Mouse (Mus musculus) A20 (cell line): Measurements from ENCODE around the gene Setd5.

Experiments used
- DNase-seq: peaks from one replicate; pipeline ENCODE4 v3.0.0-alpha.2; 2011; ENCODE audit warnings: low read depth, low spot score

The Setd5 gene

GRCm38 (mm10) chr6:113054552-113055107 lies 22.5 kb upstream of the Setd5 start:
- no peak for DNase-seq

- DNase-seq, result no peak
Measured at GRCm38 (mm10) chr6:113060892-113061563, 16.1 kb upstream of the Setd5 start.

GRCm38 (mm10) chr6:113062253-113062652 lies 14.9 kb upstream of the Setd5 start:
- no peak for DNase-seq

DNA sequence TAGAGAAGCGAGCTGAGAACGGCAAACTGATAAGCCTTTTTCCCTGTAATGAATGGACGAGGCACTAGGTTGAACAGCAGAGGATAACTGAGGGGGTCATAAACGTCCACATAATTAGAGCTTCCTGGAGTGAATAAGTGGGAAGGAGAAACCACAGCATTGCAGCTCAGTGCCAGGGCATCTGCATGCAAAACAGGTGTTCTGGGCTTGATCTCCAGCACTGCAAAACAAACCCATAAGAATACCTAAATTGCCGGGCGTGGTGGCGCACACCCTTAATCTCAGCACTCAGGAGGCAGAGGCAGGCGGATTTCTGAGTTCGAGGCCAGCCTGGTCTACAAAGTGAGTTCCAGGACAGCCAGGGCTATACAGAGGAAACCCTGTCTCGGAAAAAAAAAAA lies 13.8 kb upstream of the Setd5 start:
- no peak for DNase-seq

DNA sequence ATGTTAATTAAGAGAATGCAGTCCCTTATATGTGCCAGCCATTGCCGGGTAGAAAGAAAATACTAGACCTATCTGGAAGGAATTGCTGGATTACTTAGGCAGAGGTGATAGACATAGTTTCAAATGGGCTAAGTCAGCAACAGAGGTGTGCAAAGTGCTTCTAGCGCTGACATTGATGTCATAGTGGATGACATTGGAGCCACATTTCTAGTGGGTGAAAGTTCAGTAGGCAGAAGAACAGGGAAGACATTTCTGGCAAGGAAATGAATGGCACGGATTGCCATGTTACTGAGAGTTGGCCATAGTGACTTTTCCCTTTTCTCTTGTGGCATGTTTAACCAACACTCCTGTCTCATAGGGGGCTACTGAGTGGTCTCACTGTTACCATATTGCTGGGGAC lies 12.0 kb upstream of the Setd5 start:
- no peak for DNase-seq

- no peak for DNase-seq
Measured at GRCm38 (mm10) chr6:113069154-113069553, 8.0 kb upstream of the Setd5 start.

DNA sequence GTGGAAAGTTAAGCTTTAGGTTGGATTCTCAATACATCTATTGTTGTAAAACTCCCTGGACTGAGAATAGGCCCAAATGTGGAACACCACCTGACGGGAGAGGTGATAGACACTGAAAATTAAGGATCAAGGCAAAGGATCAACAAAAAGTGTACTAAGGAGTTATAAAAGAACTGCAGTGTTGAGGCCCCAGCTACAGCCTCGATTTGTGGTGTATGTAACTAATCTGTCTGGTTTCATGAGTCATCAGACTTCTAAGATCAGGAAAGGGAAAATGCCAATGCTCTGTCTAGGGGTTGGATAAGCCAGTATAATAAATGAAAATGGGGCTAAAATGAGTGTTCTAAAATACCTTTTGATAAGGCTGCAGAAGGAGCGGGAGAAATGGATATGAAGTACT lies 1.9 kb upstream of the Setd5 start:
- DNase-seq, result no peak

DNA sequence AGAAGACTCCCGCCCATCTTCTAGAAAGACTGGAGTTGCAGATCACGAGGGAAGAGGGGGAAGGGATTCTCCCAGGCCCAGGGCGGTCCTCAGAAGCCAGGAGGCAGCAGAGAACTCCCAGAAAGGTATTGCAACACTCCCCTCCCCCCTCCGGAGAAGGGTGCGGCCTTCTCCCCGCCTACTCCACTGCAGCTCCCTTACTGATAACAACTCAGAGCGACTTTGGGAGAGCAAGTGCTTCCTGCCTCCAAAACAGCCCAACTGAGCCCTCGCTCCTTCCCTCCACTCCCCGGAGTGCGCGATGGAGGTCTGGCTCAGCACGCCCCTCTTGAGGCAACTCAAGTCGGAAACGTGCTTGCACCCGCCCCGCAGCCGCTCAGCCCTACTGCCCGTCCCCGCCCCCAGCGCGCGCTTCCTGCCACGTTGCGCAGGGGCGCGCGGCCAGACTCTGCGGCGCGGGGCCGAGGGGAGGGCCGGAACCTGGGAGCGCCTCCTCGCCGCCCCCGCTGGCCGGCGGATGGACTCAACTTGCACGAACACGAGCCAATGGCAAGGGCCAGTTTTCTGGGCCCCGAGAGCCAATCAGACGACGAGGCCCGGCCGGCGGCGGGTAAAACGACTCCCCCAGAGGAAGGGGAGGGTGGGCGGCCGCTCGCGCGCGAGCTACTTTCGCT lies 1.0 kb upstream of the Setd5 start:
- peak; percentile 98 for DNase-seq

GRCm38 (mm10) chr6:113077569-113078030 lies 435 bp downstream of the Setd5 start:
- DNase-seq, result no peak

GRCm38 (mm10) chr6:113078031-113078721 lies 1.0 kb downstream of the Setd5 start:
- DNase-seq, result peak; percentile 57

DNA sequence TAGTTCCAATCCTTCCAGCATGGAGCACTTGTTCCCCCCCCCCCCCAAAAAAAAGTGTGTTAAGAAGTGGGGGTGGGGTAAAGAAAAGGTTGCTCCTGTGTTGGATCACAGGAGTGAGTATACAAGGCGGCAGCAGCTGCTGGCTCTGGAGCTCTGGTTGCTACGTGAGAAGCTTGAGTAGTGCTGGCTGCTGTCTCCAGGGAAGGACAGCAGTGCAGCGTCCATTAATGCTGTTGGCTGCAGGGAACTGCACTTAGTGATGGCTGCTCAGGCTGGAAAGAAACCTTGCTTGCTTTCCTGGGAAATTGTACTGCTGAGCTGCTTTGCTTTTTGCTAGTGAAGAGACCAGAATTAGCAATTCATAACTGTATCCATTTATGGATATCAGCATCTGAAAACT lies 2.3 kb downstream of the Setd5 start:
- peak; percentile 39 for DNase-seq

DNA sequence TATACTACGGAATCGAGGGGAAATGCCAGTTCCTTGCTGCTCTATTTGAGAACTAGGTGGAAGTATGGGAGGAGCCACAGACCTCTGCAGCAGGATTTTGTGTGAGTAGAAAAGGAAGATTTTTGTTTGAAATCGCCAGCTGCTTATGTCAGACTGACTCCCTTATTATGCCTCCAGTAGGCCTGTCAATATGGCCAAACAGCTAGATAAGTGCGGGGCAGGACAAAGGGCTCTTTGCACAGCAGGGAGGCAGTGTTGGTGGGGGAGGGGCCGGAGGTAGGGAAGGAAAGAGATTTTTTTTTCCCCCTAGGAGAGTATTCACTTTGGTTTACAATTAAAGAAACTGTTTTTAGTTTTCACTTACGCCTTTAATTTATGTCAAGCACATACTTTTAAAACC lies 5.1 kb downstream of the Setd5 start:
- DNase-seq, result no peak

DNA sequence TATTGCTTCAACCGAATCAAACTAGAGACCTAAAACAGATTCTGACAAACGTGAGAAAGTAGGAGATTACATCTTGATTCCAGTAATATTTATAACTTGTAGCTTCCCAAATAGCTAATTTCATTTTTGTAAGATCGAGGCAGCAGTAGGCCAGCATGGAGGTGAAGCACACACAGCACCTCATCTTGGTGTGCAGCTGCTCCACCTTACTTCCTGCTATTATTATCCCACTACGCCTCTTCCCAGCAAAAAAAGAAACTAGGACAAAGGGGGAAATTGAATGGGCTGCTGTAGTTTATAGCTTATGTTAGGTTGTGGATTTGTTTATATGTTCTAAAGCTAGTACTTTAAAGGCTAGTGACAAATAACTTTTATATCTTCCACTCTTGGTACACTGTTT lies 7.4 kb downstream of the Setd5 start:
- DNase-seq, result no peak

GRCm38 (mm10) chr6:113093206-113093605 lies 16.0 kb downstream of the Setd5 start:
- DNase-seq, result no peak

- DNase-seq, result no peak
Measured at GRCm38 (mm10) chr6:113095547-113095946, 18.4 kb downstream of the Setd5 start.

DNA sequence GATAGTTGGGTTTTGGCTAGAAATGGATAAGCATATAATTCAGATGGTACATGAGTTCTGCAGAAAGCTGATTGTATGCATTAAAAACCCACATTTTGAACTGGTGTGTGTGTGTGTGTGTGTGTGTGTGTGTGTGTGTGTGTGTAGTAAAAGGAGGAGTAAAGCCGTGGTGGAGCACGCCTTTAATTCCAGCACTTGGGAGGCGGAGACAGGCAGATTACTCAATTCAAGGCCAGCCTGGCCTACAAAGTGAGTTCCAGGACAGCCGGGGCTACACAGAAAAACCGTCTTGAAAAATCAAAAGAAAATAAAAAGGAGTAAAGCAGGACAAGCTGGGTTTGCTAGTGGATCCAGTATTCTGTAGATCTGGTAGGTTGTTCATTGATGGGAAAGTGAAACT lies 20.5 kb downstream of the Setd5 start:
- DNase-seq, result no peak

DNA sequence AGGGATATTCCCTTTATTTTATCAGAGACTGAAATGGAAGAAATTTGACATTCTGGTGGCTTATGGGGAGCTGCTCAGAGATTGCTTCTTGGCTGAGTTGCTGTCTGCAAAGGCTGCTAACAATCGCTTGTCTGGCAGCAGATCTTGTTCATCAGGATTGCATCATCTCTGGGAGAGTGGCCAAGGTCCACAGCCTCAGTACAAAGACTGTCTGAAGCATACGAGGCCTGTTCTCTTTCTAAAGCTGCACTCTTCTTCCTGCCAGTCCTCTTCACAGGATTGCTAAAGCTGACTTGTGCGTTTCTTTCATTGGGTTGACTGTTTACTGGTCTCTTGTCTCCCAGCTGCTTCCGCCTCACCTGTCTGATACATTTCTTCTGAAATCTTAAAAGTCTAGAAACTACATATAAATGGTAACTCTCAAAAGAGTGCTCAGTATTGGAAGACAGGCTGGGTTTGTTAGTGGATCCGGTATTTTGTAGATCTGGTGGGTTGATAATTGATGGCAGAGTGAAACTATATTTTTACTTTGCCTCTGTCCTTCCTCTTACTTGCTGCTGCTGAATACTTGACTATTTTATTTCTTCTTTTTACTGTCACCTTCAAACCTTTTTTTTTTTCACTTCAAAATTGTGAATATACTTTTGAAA lies 22.6 kb downstream of the Setd5 start:
- peak; percentile 52 for DNase-seq

DNA sequence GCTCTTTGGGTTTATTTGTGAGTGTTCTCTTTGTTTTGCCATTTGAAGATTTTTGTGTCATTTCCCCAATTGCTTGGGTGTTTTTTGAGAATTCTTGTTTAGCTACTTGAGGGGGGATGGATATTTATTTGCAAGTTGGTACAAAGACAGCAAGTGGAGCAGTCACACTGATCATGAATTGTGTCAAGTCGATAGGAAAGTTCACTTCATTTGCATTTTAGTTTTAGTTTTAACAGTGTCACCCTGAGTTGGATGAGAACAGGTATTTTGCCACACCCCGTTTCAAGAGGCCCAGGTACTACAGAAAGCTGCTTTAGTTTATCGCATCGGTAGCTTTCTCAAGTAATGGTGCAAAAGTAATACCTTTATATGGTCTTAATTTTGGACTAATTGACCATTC lies 25.4 kb downstream of the Setd5 start:
- peak; percentile 51 for DNase-seq

DNA sequence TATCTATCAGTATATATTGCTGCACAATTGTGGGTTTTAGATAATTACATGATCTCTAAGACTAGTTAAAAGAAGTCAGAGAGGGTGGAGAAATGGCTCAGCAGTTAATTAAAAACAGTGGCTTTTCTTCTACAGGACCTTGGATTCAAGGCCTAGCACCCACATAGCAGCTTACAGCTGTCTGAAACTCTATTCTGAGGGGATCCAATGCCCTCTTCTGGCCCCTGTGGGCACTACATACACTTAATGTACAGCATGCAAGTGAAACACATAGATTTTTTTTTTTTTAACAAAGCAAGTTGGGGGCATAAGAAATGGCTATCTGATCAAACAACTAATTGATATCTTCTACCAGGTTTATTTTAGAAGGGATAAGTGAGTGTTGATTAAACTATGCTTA lies 26.6 kb downstream of the Setd5 start:
- peak; percentile 67 for DNase-seq

- DNase-seq, result no peak
Measured at GRCm38 (mm10) chr6:113109378-113109777, 32.2 kb downstream of the Setd5 start.

DNA sequence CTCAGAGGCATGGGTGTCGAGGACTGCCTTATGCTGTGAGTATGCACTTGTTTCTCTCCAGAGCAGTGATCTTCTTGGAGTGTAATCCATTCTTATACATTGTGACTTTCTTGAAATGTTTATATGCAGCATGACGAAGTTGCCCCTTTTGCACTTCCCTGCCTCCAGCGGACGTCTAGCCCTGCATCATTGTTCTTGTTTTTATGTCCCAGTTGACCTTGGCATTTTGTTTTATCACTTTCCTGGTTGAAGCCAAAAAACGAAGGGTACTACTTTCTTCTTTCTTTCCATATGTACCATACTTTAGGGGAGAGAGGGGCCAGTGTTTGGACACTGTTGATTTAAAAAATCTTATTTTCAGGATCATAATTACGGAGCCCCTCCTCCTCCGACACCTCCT lies 32.8 kb downstream of the Setd5 start:
- DNase-seq, result no peak

GRCm38 (mm10) chr6:113120806-113121205 lies 43.6 kb downstream of the Setd5 start:
- no peak for DNase-seq
